Mouse (Mus musculus) adrenal gland, postnatal 36 days (tissue): ENCODE measurements around the gene Ostn. TPM values are rescaled to one million over a fixed set of nuclear protein-coding genes. Genes with fewer than 3 reads are reported as not detected.
A peak's percentile ranks its signal among the peaks of the same experiment; 100 is the strongest.

Experiments used
- DNase-seq, 2 experiments: peaks; one replicate each; pipeline ENCODE4 v3.0.0; 2021; ENCODE audit warnings: mixed read lengths in 1 of 2
- total RNA-seq, 2 experiments: library from RNA; stranded (reverse); gene quantifications; 2 replicates each; pipeline ENCODE4 v1.2.3; 2021

The Ostn gene
- total RNA-seq, 2 experiments from 2014 or later: not detected

DNA sequence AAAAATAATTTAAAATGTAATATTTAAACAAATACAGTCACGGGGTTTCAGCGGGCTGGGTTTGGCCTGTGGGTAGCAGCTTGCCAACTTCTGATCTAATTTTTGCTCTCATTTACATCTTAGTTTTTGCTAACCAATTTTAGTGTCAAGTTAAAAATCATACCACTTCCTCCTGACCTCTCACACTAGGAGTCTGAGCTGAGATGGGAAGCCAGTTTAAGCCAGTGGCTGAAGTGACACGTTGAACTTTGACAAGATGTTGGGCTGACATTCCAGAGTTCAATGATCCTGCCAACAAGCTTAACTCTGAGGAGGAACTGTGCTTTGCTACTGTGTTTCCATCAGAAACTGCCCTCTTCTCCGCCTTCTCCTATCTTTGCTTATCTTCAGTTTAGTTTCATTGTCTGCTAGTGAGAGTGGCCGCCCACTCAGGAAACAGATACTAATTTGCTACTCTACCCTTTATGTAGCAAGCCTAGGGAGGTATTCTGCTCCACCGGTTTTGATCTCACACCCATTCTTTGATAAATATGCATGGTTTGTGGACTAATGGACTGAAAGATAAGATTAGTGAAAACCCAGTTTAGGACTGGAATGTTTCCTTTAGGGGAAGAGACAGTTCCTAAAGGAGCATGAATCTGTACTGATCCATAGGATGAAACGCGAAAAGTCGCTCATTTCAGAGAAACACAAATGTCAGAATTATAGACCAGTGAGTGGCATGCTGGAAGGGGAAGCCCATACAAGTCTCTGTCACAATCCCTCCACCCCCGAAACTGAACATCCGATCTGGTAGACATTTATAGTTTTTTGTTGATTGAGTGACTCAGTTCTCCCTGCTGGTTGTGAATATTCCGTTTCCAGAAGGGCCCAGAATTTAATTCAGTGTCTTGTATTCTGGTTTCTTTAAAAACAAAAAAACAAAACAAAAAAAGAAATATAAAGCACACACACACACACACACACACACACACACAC is 80.6 kb downstream of the Ostn start:
- DNase-seq: no peak

DNA sequence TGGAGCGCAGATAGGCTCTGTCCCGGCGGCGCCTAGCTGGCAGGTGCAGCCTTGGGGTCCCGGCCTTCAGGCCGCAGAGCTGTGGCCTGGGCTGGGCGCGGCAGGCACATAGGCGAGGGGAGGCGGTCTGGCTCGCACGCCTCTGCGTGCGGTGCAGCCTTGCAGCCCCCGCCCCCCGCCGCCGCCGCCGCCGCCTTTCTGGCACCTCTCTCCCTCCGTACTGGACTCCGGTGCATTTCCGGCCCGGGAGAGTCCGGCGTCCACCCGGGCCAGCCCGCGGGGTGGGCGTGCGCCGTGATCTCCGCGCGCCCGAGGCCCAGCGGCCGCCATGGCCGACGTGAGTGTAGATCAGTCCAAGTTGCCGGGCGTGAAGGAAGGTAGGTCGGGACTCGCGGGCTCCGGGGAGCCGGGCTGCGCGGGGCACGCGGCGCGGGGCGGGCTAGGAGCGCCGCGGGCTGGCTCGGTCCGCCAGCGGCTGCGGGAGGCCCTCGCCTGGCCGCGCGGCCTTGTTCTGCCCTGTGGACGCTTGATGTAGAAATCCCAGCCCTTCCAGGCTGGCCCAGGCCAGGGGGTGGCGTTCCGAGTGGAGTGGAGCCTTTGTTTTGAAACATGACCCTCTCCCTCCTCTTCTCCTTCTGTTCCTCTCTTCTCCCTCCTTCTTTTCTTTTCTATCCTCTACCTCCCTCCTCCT is 81.6 kb downstream of the Ostn start, which contains the start of gene Ccdc50:
Gene Ccdc50 (plus strand): TSS at position 109 of the 691 bp plus-strand sequence.
- DNase-seq: peak; percentile 88 to 90

DNA sequence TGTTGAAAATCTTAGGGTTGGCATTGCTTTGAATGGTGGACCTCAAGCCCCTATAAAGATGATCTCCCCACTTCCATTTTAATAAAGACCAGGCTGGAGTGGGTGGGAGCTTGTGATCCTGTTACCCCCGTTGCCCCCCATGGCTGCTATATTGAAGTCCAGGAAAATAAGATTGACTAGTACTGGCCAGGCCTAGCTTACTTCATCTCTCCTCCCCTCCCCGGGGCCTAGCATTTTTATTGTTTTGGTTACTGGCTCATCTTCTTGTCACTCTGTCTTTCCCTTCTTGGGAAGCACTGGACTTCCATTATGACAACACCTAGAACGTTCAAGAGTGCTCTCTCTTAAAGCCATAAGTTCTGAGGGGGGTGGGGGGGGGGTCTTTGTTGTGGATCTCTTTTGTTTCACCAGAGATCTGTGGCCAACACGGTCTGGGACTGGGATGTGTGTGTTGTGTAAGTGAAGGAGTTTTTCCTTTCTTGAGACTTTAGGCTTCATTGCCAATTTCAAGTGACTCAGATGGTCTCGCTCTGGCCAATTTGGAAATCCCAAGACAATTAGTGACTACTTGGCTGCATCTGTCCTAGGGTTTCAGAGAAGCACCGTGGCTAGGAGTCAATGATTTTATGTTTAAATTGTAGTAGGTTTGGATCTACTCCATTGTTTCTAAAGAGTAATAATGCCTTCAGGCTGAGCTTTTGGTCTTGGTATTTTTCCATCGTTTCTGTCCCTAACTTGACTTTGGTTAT is 82.4 kb downstream of the Ostn start:
- DNase-seq: peak; percentile 4 to 21

DNA sequence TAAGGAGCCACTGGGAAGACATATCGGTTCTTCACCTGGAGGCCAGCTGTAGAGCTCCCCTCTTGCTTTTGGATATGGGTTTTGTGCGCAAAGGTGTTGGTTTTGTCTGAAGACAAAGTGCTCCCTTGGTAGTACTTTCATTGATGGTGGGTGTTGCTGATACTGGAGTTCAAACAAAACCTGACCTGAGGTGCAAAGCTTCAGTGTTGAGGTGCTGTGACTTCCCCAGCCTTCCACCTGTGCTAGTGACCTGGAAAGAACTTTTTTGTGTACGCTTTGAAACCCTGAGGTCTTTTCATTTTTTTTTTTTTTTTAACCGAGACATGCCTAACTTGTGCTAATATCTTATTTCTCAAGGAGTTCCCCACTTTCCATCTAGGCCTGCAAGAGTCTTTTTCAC is 83.0 kb downstream of the Ostn start:
- DNase-seq: no peak

DNA sequence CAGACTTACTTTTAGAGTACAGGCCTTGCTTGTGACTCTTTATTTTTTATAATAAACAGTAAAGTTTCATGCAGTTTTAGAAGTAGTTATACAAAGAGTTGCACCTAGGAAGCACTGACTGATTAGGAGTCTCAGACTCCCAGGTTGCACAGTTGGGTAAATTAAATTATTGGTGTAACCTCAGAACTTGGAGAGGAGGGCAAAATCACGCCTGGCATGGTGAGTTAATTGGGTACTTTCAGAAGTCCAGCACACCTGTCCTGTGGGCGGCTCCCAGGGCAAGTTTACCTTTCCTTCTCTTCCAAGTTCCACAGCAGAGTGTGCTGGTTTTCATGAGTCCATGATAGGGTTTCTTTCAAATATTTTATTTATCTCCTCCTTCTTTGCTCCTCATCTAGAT is 84.6 kb downstream of the Ostn start:
- DNase-seq: no peak

DNA sequence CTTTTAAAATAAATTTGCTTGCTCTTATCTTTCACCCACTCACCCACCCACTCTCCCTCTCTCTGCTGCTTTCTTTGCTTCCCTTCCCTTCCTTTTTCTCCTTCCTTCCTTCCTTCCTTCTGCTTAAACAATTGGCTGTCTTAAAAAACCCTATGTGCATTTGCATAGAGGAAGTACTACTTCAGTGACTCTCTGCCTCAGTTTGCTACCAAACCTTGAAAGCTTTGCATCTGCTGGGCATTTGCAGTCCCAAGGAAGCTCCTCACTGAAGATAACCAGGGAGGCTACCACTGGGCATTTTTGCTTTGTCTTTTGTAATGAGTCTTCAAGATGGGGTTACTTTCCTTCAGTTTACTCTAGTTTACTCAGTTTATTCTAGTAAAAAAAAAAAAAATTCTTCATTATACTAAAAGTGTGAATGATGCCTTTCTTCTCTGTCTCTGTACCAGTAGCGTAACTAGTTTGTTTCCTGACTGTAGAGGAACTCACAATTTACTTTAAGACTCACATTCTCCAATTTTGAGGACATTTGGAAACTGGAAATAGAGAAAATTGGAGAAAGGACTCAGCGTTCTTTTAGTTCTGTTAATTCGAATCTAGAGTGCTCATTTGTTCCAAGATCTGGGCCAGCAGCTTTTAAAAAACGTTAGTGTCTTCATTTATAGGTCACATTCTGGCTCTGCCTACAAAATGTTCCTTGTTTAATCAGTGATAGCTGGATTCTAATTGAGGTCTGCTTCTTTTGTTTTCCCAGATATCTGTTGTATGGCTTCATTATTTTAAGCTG is 88.2 kb downstream of the Ostn start:
- DNase-seq: no peak

DNA sequence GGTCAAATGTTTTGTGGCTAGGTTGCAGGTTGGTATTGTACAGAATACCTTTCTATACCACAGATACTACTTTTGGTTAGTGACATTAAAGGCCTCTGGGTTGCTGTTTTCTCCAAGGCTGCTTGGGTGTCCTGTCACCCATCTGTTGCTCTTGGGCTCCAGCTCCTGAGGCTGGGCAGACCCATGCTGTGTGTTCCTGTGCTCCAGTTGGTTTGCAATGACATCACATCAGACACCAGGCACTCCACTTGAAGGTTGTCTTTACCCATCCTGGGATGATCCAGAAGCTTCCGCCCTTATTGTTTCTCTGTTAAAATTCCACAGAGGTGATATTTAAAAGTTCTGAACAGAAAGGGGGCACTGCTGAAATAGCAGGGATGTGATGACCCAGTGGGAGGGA is 89.7 kb downstream of the Ostn start:
- DNase-seq: no peak

DNA sequence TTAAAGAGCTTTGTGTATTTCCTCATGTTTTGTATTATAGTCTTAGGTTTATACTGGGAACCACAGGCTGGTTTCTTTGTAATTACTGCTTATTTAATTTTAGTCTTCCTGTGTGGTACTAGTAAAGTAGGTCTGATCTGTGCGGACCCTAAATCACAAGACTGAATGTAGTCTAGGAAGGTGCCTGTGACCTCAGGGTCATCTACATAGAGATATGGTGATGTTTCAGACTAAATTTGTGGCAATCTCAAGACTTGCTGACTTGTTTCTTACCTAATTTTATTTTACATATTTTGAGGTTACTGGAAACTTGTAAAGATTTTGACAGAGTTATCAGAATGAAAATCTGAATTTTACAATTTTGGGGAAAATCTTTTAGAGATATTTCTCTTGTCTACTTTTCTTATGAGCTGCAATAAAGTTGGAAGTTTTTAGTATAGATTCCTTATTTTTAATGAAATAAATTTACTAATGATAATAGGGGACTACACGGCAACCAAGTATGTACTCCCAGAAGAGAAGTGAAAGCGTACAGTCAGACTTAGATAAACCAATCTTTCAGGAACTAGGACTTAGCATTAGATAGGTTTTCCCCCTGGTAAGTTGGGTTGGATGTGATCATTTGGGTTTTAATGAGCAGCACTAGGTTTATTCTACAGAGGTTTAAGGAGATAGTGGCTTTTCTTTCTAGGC is 91.9 kb downstream of the Ostn start:
- no peak for DNase-seq

DNA sequence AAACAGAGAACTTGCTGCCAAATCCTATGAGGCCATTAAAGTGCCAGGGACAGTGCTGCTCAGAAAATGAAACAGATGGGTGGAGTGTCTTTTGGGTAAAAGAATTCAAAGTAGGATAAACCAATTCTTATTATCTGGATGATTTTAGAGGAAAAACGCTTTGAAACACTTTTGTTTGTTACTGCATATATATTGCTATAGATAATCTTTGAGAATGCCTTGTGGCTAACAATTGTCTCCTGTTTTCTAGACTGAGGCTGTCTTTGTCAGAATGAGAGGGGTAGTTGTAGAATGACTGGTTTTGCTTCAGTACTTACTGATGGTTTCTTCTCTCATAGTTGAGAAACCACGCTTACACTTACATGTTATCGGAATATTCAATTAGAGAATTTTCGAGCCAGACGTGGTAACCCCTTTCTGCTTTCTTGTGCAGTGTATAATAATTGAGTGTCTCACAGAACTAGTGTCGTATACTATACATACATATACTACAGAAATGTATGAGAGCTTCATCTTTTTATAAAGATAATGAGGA is 92.5 kb downstream of the Ostn start:
- DNase-seq: no peak

Other genes with a start within 250 kb of the Ostn start
- not detected for gene Uts2b, start 62.8 kb downstream of the Ostn start, total RNA-seq
- gene Ccdc50, start 81.4 kb downstream of the Ostn start, total RNA-seq: 100 to 1,000 TPM; 100 to 103 TPM